Mouse (Mus musculus): ENCODE measurements at regions not wholly inside any gene's neighbourhood (a gene's known extent, or its start where the extent isn't known, plus 50 kb on each side); places are given as distances from the start of the nearest gene placed in this dataset.

DNA sequence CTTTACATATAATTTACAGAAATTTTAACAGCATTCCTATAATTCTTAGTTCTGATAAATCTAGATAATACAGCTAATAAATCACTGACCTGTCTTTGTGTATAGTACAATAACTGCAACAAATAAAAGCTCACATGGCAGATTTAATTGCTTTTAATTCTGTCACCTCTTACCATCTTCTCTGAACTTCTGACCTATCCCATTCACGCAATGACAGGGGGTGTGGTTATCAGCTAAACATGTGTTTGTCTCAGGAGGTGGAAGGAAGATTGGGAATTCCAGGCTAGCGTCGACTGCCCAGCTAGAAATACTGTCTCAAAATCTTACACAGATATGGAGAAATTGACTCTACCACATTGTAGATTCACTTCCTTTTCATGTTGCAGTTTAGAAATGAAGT, 533.5 kb downstream of the Poteg start:
- H3K36me3 ChIP-seq: no peaks in the 10 kb centered on the region
- no peaks in the 10 kb centered on the region for H3K4me1 ChIP-seq (replicated peaks)
- no peaks in the 10 kb centered on the region for H3K9me3 ChIP-seq
- 64% methylated on average over 3 of the region's 3 CpGs for WGBS
- no peak overlapping the region for H3K9ac ChIP-seq (replicated peaks)
- no peaks in the 10 kb centered on the region for H3K27me3 ChIP-seq
- no peak overlapping the region for H3K4me2 ChIP-seq
- ATAC-seq (ENCODE audit: insufficient number of reproducible peaks, insufficient read depth, low FRiP score, low TSS enrichment, low read depth): no peak
- no peak overlapping the region for H3K4me3 ChIP-seq (replicated peaks)
- no peak overlapping the region for H3K27ac ChIP-seq

DNA sequence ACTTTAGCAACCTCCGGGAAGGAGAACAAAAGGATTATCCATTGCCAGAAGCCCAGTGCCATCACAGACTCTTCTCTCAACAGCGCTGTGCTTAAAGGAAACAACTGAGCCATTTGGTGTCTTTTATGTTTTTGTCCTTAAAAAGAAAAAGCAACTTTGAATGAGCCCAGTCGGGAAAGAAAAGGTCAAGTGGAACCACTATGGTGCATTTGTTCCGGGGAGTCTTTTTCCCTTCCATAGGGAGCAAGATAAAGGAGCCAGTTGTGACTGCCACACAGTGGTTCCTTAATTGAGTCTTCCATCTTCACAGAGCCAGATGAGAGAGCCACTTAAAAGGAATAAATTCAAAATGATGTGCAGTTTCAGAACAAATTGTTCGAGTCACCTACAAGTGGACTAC, 534.3 kb downstream of the Poteg start:
- WGBS: 78% methylated on average over 5 of the region's 5 CpGs
- no peaks in the 10 kb centered on the region for H3K9me3 ChIP-seq
- no peak for ATAC-seq (ENCODE audit: insufficient number of reproducible peaks, insufficient read depth, low FRiP score, low TSS enrichment, low read depth)
- no peak overlapping the region for H3K9ac ChIP-seq (replicated peaks)
- H3K36me3 ChIP-seq: no peaks in the 10 kb centered on the region
- H3K4me2 ChIP-seq: no peak overlapping the region
- no peak overlapping the region for H3K4me3 ChIP-seq (replicated peaks)
- no peak overlapping the region for H3K27ac ChIP-seq
- no peaks in the 10 kb centered on the region for H3K27me3 ChIP-seq
- H3K4me1 ChIP-seq (replicated peaks): no peaks in the 10 kb centered on the region

- Histone ChIP-seq H3K36me3 (no peaks in the 10 kb centered on the region), H3K9ac (replicated peaks) (no peak overlapping the region), H3K4me3 (replicated peaks) (no peak overlapping the region), H3K4me1 (replicated peaks) (no peaks in the 10 kb centered on the region), H3K27me3 (no peaks in the 10 kb centered on the region), H3K4me2 (no peak overlapping the region), H3K27ac (no peak overlapping the region), H3K9me3 (no peaks in the 10 kb centered on the region)
- no peak for ATAC-seq (ENCODE audit: insufficient number of reproducible peaks, insufficient read depth, low FRiP score, low TSS enrichment, low read depth)
- 56% methylated on average over 4 of the region's 4 CpGs for WGBS
Observed at GRCm38 (mm10) chr8:28012849-28013248, 565.4 kb downstream of the Poteg start.
